Mouse (Mus musculus) urinary bladder, postnatal 36 days (tissue): ENCODE results near the gene Mgat5b.

Experiments used
- DNase-seq, 2 experiments: peaks; one replicate each; pipeline ENCODE4 v3.0.0; 2022; ENCODE audit warnings: low spot score in 2 of 2, mixed read lengths in 1 of 2

The Mgat5b gene

GRCm38 (mm10) chr11:116919186-116920020 lies 740 bp downstream of the Mgat5b start:
- DNase-seq, result no peak

- DNase-seq, result no peak
Observed at GRCm38 (mm10) chr11:116920746-116921145, 2.1 kb downstream of the Mgat5b start.

- DNase-seq, result no peak
Observed at GRCm38 (mm10) chr11:116922058-116922457, 3.4 kb downstream of the Mgat5b start.

GRCm38 (mm10) chr11:116928031-116928430 lies 9.4 kb downstream of the Mgat5b start:
- DNase-seq, result no peak

- DNase-seq, result no peak
Observed at GRCm38 (mm10) chr11:116934862-116935261, 16.2 kb downstream of the Mgat5b start.

GRCm38 (mm10) chr11:116935354-116935753 lies 16.7 kb downstream of the Mgat5b start:
- no peak for DNase-seq

GRCm38 (mm10) chr11:116935917-116936316 lies 17.3 kb downstream of the Mgat5b start:
- DNase-seq, result no peak

- no peak for DNase-seq
Observed at GRCm38 (mm10) chr11:116937141-116937540, 18.5 kb downstream of the Mgat5b start.

GRCm38 (mm10) chr11:116940088-116940855 lies 21.6 kb downstream of the Mgat5b start:
- no peak for DNase-seq

GRCm38 (mm10) chr11:116944346-116944745 lies 25.7 kb downstream of the Mgat5b start:
- DNase-seq, result no peak

- no peak for DNase-seq
Observed at GRCm38 (mm10) chr11:116949832-116950231, 31.2 kb downstream of the Mgat5b start.

GRCm38 (mm10) chr11:116951429-116951828 lies 32.8 kb downstream of the Mgat5b start:
- DNase-seq, result no peak

GRCm38 (mm10) chr11:116954231-116955118 lies 35.8 kb downstream of the Mgat5b start:
- no peak for DNase-seq

- DNase-seq, result no peak
Observed at GRCm38 (mm10) chr11:116958601-116959000, 39.9 kb downstream of the Mgat5b start.

GRCm38 (mm10) chr11:116965061-116965460 lies 46.4 kb downstream of the Mgat5b start:
- no peak for DNase-seq

- no peak for DNase-seq
Observed at GRCm38 (mm10) chr11:116965961-116966360, 47.3 kb downstream of the Mgat5b start.

- DNase-seq, result no peak
Observed at GRCm38 (mm10) chr11:116968586-116968985, 49.9 kb downstream of the Mgat5b start.

- DNase-seq, result no peak
Observed at GRCm38 (mm10) chr11:116969498-116969897, 50.8 kb downstream of the Mgat5b start.

- no peak for DNase-seq
Observed at GRCm38 (mm10) chr11:116970847-116971246, 52.2 kb downstream of the Mgat5b start.

GRCm38 (mm10) chr11:116972828-116973227 lies 54.2 kb downstream of the Mgat5b start:
- no peak for DNase-seq

GRCm38 (mm10) chr11:116973508-116973907 lies 54.8 kb downstream of the Mgat5b start:
- DNase-seq, result no peak

- DNase-seq, result no peak
Observed at GRCm38 (mm10) chr11:116974341-116974740, 55.7 kb downstream of the Mgat5b start.
